Mouse (Mus musculus): ENCODE data around the gene Chpf.

- TF ChIP-seq POLR2A (IDR thresholded peaks at IDR 0.05; ENCODE audit: borderline replicate concordance, insufficient read depth, low read length): no peak
- TF ChIP-seq CTCF (IDR thresholded peaks at IDR 0.05; ENCODE audit: borderline replicate concordance, insufficient read depth, low read depth, low read length): no peak
Observed at GRCm38 (mm10) chr1:75441471-75441996, 37.6 kb downstream of the Chpf start.
